Mouse (Mus musculus): ENCODE data around the gene Sun1. TPM values are rescaled to one million over a fixed set of nuclear protein-coding genes. Genes with fewer than 3 reads are reported as not detected.

Gene Sun1
- polyA plus RNA-seq (2015; fragmentation: Nextera tagmentation; extraction: Ambion mirVana) = 56.2 and 58.3 TPM in 2 replicates

DNA sequence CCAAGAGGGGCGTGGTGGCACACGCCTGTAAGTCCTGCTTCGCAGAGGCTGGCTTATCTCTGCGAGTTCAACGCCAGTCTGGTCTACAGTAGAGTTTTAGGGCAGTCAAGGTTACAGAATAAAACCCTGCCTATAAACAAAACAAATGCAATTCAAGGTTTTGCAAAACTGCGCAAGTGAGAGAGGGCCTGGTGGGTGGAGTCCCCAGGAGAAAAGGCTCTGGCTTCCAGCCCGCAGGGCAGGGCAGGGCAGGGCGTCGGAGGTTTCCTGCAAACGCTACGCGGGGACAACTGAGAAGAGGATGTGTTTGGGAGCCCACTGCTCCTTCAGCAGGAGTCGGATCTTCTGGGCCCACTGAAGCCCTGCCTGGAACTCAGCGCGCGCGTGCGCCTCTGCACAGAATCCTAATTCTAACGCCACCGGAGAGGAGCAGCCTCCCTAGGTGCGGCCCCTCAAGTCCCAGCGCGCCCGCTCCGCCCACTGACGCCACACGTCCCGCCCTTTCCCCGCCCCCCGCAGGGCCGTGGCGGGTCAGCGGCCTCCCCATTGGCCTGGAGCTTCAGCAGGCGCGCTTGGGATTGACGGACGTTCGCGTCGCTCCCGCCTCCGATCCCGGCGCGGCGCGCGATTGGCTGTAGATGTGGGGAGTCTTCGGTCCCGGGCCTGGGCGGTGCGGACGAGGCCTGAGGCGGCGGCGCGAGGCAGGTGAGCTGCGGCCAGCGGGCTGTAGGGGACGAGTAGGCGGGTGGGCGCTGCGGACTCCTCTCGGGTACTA is at the start of gene Sun1:
Gene Sun1, plus strand, starts transcription at position 643 of the 775 bp plus-strand sequence.
- under 1% methylated on average over 64 of the region's 64 CpGs for WGBS
- H3K9ac ChIP-seq (ENCODE audit: low read length) = peak within 1 kb of the TSS; percentile 87
- H3K4me3 ChIP-seq (replicated peaks; ENCODE audit: low read length) = peak within 1 kb of the TSS; percentile 94

DNA sequence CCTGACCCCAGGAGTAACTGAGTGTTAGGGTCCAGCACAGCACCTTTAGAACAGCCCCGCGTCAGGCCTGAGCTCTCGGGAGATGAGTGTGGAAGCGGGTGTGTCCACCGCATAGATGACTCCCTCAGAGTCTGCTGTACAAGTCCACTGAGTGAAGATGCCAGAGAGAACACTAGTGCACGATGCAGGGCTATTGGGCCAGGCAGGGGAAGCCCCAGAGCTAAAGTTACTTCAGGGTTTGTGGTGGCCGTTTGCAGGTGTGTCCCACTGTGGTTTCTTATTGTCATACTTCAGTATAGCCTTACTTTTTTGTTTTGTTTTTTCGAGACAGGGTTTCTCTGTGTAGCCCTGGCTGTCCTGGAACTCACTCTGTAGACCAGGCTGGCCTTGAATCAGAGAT is 39.5 kb upstream of the Sun1 start:
- no peak overlapping the region for H3K4me3 ChIP-seq (replicated peaks; ENCODE audit: low read length)
- H3K4me1 ChIP-seq (ENCODE audit: control insufficient read depth, insufficient read depth, low read length) = no peaks in the 10 kb centered on the region
- H3K36me3 ChIP-seq (ENCODE audit: control insufficient read depth, insufficient read depth, low read length) = 0 out of 2 replicates have a peak, but pooled peaks cover 4% of the 10 kb centered on the region
- no peak overlapping the region for H3K9ac ChIP-seq (ENCODE audit: low read length)
- no peak overlapping the region for H3K27ac ChIP-seq (ENCODE audit: low read length)
- WGBS = 84% methylated on average over 8 of the region's 8 CpGs
- no peak overlapping the region for H3K4me2 ChIP-seq (ENCODE audit: low read depth, low read length)
- H3K9me3 ChIP-seq (replicated peaks; ENCODE audit: control insufficient read depth, low read length) = no peaks in the 10 kb centered on the region
- H3K27me3 ChIP-seq (ENCODE audit: control insufficient read depth, insufficient read depth, low read length) = no peaks in the 10 kb centered on the region
- ATAC-seq (ENCODE audit: insufficient read depth, low FRiP score) = no peak

More for the DNA sequence above, at the start of gene Sun1:
- Histone ChIP-seq H3K9me3 (replicated peaks; ENCODE audit: control insufficient read depth, low read length) (no peaks in the 10 kb centered on the region), H3K4me1 (ENCODE audit: control insufficient read depth, insufficient read depth, low read length) (peaks cover 36% of the 10 kb centered on the region), H3K27ac (ENCODE audit: low read length) (peak within 1 kb of the TSS; percentile 96), H3K36me3 (ENCODE audit: control insufficient read depth, insufficient read depth, low read length) (no peaks in the 10 kb centered on the region), H3K4me2 (ENCODE audit: low read depth, low read length) (peak within 1 kb of the TSS; percentile 78), H3K27me3 (ENCODE audit: control insufficient read depth, insufficient read depth, low read length) (no peaks in the 10 kb centered on the region)
- ATAC-seq (ENCODE audit: insufficient read depth, low FRiP score) = peak; percentile 98

DNA sequence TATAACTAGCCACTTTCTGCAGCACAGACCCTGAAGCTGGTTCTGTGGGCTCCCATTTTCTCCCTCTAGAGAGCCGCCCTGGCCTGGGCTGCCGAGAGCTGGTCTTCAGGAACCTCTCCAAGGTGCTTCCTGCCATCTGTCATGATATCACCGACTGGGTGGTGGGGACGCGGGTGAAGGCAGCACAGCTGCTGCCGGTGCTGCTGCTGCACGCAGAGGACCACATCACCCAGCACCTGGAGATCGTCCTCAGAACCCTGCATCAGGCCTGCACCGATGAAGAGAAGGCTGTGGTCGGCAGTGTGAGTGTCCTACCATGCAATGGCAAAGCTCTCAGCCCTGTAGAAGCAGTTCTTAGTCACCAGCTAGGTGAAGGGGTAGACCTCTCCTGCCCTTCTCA is 38.8 kb upstream of the Sun1 start:
- no peaks in the 10 kb centered on the region for H3K9me3 ChIP-seq (replicated peaks; ENCODE audit: control insufficient read depth, low read length)
- H3K4me2 ChIP-seq (ENCODE audit: low read depth, low read length) = no peak overlapping the region
- peaks cover 3% of the 10 kb centered on the region; the same call in 1 of the 2 replicates for H3K36me3 ChIP-seq (ENCODE audit: control insufficient read depth, insufficient read depth, low read length)
- no peak overlapping the region for H3K27ac ChIP-seq (ENCODE audit: low read length)
- no peak overlapping the region for H3K4me3 ChIP-seq (replicated peaks; ENCODE audit: low read length)
- no peaks in the 10 kb centered on the region for H3K27me3 ChIP-seq (ENCODE audit: control insufficient read depth, insufficient read depth, low read length)
- H3K4me1 ChIP-seq (ENCODE audit: control insufficient read depth, insufficient read depth, low read length) = no peaks in the 10 kb centered on the region
- H3K9ac ChIP-seq (ENCODE audit: low read length) = no peak overlapping the region
- 84% methylated on average over 10 of the region's 10 CpGs for WGBS
- ATAC-seq (ENCODE audit: insufficient read depth, low FRiP score) = no peak

GRCm38 (mm10) chr5:139166781-139167361 is 33.6 kb upstream of the Sun1 start:
- no peak overlapping the region for H3K4me2 ChIP-seq (ENCODE audit: low read depth, low read length)
- 84% methylated on average over 6 of the region's 6 CpGs for WGBS
- no peak for ATAC-seq (ENCODE audit: insufficient read depth, low FRiP score)
- no peak overlapping the region for H3K9ac ChIP-seq (ENCODE audit: low read length)
- no peak overlapping the region for H3K4me3 ChIP-seq (replicated peaks; ENCODE audit: low read length)
- no peaks in the 10 kb centered on the region for H3K4me1 ChIP-seq (ENCODE audit: control insufficient read depth, insufficient read depth, low read length)
- no peak overlapping the region for H3K27ac ChIP-seq (ENCODE audit: low read length)
- no peaks in the 10 kb centered on the region for H3K9me3 ChIP-seq (replicated peaks; ENCODE audit: control insufficient read depth, low read length)
- peaks cover 21% of the 10 kb centered on the region for H3K36me3 ChIP-seq (ENCODE audit: control insufficient read depth, insufficient read depth, low read length)
- H3K27me3 ChIP-seq (ENCODE audit: control insufficient read depth, insufficient read depth, low read length) = no peaks in the 10 kb centered on the region

DNA sequence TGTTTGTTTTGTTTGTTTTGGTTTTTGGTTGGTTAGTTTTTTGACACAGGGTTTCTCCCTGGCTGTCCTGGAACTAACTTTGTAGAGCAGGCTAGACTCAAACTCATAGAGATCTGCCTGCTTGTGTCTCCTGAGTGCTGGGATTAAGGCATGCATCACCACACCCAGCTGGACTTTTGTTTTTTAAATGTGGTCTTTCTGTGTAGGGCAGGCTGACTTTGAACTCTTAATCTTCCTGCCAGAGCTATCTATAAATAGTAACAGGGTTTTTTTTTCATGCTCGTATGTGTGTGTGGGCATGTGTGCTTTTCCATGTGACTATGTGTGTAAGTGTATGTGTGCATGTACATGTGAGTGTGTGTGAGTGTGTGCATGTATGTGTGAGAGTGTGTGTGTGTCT is 32.9 kb upstream of the Sun1 start:
- H3K36me3 ChIP-seq (ENCODE audit: control insufficient read depth, insufficient read depth, low read length) = peaks cover 21% of the 10 kb centered on the region
- H3K9ac ChIP-seq (ENCODE audit: low read length) = no peak overlapping the region
- no peak overlapping the region for H3K4me2 ChIP-seq (ENCODE audit: low read depth, low read length)
- H3K27me3 ChIP-seq (ENCODE audit: control insufficient read depth, insufficient read depth, low read length) = no peaks in the 10 kb centered on the region
- 81% methylated on average over 1 of the region's 1 CpGs for WGBS
- H3K4me1 ChIP-seq (ENCODE audit: control insufficient read depth, insufficient read depth, low read length) = no peaks in the 10 kb centered on the region
- no peak overlapping the region for H3K27ac ChIP-seq (ENCODE audit: low read length)
- H3K4me3 ChIP-seq (replicated peaks; ENCODE audit: low read length) = no peak overlapping the region
- no peak for ATAC-seq (ENCODE audit: insufficient read depth, low FRiP score)
- no peaks in the 10 kb centered on the region for H3K9me3 ChIP-seq (replicated peaks; ENCODE audit: control insufficient read depth, low read length)

GRCm38 (mm10) chr5:139171929-139172328 is 28.5 kb upstream of the Sun1 start:
- ATAC-seq (ENCODE audit: insufficient read depth, low FRiP score) = no peak
- H3K36me3 ChIP-seq (ENCODE audit: control insufficient read depth, insufficient read depth, low read length) = peaks cover 21% of the 10 kb centered on the region
- 94% methylated on average over 4 of the region's 4 CpGs for WGBS

GRCm38 (mm10) chr5:139174141-139174540 is 26.3 kb upstream of the Sun1 start:
- Histone ChIP-seq H3K9ac (ENCODE audit: low read length) (peak overlapping the region; percentile 30; the same call in 1 of the 2 replicates), H3K4me1 (ENCODE audit: control insufficient read depth, insufficient read depth, low read length) (peaks cover 5% of the 10 kb centered on the region; the same call in 1 of the 2 replicates)
- no peak for ATAC-seq (ENCODE audit: insufficient read depth, low FRiP score)

More at GRCm38 (mm10) chr5:139171929-139172328, 28.5 kb upstream of the Sun1 start:
- Histone ChIP-seq H3K4me2 (ENCODE audit: low read depth, low read length) (no peak overlapping the region), H3K27me3 (ENCODE audit: control insufficient read depth, insufficient read depth, low read length) (no peaks in the 10 kb centered on the region), H3K9me3 (replicated peaks; ENCODE audit: control insufficient read depth, low read length) (no peaks in the 10 kb centered on the region), H3K4me3 (replicated peaks; ENCODE audit: low read length) (no peak overlapping the region), H3K9ac (ENCODE audit: low read length) (no peak overlapping the region), H3K4me1 (ENCODE audit: control insufficient read depth, insufficient read depth, low read length) (peaks cover 5% of the 10 kb centered on the region; the same call in 1 of the 2 replicates), H3K27ac (ENCODE audit: low read length) (no peak overlapping the region)

DNA sequence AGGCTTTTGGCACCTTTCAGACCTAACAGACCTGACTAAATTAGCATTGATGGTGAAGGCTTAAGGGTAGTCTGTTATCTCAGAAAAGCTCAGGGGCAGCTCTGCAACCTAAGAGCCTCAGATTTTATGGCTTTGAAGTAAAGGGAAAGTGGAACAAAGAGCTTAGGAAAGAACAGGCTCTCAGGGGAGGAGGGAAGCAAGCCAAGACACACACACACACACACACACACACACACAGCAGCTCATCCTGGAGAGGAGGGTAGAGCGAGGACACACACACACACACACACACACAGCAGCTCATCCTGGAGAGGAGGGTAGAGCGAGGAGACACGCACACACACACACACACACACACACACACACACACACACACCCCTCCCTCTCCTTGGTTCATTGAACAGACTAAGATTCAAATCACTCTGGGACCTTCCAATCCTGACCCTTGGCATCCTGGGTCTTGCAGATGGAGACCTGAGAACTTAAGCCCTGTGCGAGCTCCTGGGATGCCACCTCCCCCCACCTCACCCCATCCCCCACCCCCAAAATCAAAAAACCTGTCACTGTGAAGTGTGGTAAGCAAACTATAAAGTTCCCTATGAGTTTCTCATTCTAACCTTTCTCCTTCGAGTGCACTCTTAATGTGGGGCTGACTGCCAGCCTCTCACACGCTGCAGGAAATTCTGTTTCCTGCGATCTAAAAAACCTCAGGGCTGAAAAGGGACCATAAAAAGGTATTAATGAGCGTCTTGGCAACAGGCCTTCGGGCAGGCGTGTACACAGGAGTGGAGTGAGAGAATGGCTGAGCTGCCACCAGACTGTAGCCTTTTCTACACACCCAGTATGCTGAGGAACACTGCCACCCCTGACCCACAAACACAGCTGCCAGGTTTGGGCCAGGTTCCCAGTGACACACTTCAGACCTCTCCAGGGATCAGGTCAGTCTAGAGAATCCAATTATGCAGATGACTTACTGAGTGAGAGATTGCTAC is 25.6 kb upstream of the Sun1 start:
- peak; percentile 49; the same call in 1 of the 2 replicates for ATAC-seq (ENCODE audit: insufficient read depth, low FRiP score)
- Histone ChIP-seq H3K27ac (ENCODE audit: low read length) (no peak overlapping the region), H3K4me3 (replicated peaks; ENCODE audit: low read length) (no peak overlapping the region), H3K36me3 (ENCODE audit: control insufficient read depth, insufficient read depth, low read length) (peaks cover 14% of the 10 kb centered on the region), H3K9me3 (replicated peaks; ENCODE audit: control insufficient read depth, low read length) (no peaks in the 10 kb centered on the region), H3K4me2 (ENCODE audit: low read depth, low read length) (no peak overlapping the region), H3K27me3 (ENCODE audit: control insufficient read depth, insufficient read depth, low read length) (no peaks in the 10 kb centered on the region), H3K4me1 (ENCODE audit: control insufficient read depth, insufficient read depth, low read length) (peaks cover 5% of the 10 kb centered on the region; the same call in 1 of the 2 replicates), H3K9ac (ENCODE audit: low read length) (no peak overlapping the region)
- 44% methylated on average over 10 of the region's 10 CpGs for WGBS

More at GRCm38 (mm10) chr5:139174141-139174540, 26.3 kb upstream of the Sun1 start:
- Histone ChIP-seq H3K4me2 (ENCODE audit: low read depth, low read length) (no peak overlapping the region), H3K4me3 (replicated peaks; ENCODE audit: low read length) (no peak overlapping the region), H3K36me3 (ENCODE audit: control insufficient read depth, insufficient read depth, low read length) (peaks cover 14% of the 10 kb centered on the region), H3K27me3 (ENCODE audit: control insufficient read depth, insufficient read depth, low read length) (no peaks in the 10 kb centered on the region), H3K9me3 (replicated peaks; ENCODE audit: control insufficient read depth, low read length) (no peaks in the 10 kb centered on the region), H3K27ac (ENCODE audit: low read length) (no peak overlapping the region)
- WGBS = 30% methylated on average over 10 of the region's 10 CpGs

All from stomach, embryonic 16.5 days (tissue).